Mouse (Mus musculus): Measurements from ENCODE around the gene Cutal.
"Not testable (repeated sequence)": the region's sequence is repeated elsewhere in the genome, so short reads cannot be mapped to it uniquely, and the experiment has no call there.

The Cutal gene

GRCm38 (mm10) chr2:34874271-34874670, at the start of gene Cutal:
Gene Cutal, plus strand, starts transcription at chr2:34874396.
- DNase-seq (ENCODE audit: low spot score in 2 of 2): no peak

GRCm38 (mm10) chr2:34825827-34826459, 48.3 kb upstream of the Cutal start, which contains the start of gene Fbxw2:
Gene Fbxw2, minus strand, starts transcription at chr2:34826311.
- DNase-seq (ENCODE audit: low spot score in 2 of 2): peak; percentile 90 to 93

- DNase-seq (ENCODE audit: low spot score in 2 of 2): no peak
Measured at GRCm38 (mm10) chr2:34826460-34827231, 47.5 kb upstream of the Cutal start.

GRCm38 (mm10) chr2:34827591-34827990, 46.6 kb upstream of the Cutal start:
- no peak for DNase-seq (ENCODE audit: low spot score in 2 of 2)

GRCm38 (mm10) chr2:34828026-34828425, 46.2 kb upstream of the Cutal start:
- no peak for DNase-seq (ENCODE audit: low spot score in 2 of 2)

- DNase-seq (ENCODE audit: low spot score in 2 of 2): not testable (repeated sequence)
Measured at GRCm38 (mm10) chr2:34830066-34830465, 44.1 kb upstream of the Cutal start.

- DNase-seq (ENCODE audit: low spot score in 2 of 2): not testable (repeated sequence)
Measured at GRCm38 (mm10) chr2:34832766-34833457, 41.3 kb upstream of the Cutal start, which contains the start of gene Gm34653. Gene Gm34653, plus strand, starts transcription at chr2:34833007.

- DNase-seq (ENCODE audit: low spot score in 2 of 2): no peak
Measured at GRCm38 (mm10) chr2:34833624-34834023, 40.6 kb upstream of the Cutal start.

DNA sequence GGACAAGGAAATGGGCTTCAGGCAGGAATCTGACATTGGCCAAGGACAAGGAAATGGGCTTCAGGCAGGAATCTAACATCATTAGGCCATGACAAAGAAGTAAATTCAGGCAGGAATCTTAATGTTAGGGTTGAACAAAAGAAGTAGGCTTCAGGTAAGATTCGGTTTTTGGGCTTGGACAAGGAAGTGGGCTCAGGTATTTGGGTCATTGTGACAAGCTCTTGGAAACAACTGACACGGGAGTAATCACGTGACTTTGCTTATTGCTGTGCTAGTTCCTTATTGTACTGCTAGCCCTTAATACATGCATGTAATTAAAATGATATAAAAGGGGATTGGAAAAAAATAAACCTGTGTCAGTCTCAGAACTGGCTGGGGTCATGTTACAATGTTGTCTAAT, 38.5 kb upstream of the Cutal start:
- no peak for DNase-seq (ENCODE audit: low spot score in 2 of 2)

- DNase-seq (ENCODE audit: low spot score in 2 of 2): not testable (repeated sequence)
Measured at GRCm38 (mm10) chr2:34840143-34840542, 34.1 kb upstream of the Cutal start.

- DNase-seq (ENCODE audit: low spot score in 2 of 2): peak; percentile 60 to 70
Measured at GRCm38 (mm10) chr2:34841706-34842105, 32.5 kb upstream of the Cutal start.

- DNase-seq (ENCODE audit: low spot score in 2 of 2): no peak
Measured at GRCm38 (mm10) chr2:34843211-34843939, 30.8 kb upstream of the Cutal start.

DNA sequence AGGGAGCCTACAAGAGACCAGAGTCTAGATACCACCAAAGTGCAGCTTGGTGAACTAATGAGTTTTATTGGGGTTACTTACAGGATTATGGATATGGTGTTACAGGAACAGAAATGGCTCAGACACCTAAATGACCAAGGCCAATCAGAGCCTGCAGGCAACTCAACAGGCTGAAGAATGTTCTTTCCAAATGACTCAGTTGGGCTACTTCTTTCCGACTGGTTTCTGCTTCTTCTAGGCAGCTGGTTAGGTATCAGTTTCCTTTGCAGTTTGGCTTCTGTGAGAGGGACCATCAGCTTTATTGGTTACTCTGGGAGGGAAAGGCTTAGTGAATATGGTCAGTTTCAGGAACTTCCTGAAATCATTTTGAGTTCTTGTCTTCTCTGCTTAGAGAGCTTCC, 26.5 kb upstream of the Cutal start:
- no peak for DNase-seq (ENCODE audit: low spot score in 2 of 2)

DNA sequence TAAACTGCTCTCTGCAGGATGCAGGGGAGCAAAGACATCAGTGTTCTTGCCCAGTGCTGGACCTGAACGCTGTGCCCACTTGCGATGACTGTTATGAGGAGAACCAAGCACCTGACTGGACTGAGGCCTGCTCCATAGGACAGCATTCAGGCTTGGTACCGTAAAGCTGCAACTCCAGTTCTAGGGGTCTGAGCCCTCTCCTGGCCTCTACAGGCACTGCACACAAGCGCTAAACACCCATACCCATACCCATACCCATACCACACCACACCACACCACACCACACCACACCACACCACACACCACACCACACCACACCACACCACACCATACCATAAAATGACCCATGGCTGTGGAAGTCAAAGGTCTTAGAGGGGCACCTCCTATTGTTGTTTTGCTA, 18.9 kb upstream of the Cutal start:
- no peak for DNase-seq (ENCODE audit: low spot score in 2 of 2)

DNA sequence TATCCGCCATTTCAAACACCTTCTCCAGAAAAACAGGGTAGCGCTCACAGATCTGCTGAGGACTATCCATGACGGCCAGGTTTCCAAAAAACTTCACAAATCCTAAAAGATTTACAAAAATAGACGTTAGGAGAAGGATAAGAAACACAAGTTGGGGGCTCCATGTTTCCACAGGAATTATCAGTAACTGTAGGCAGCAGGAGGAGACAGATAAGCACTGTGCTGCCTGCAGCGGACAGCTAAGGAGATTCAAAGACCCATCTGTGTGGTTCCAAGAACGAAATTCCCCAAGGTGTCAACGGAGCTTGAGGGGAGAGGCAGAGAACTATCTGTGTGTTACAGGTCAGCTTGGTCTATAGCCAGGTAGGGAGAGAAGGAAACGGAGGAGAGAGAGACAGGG, 16.5 kb upstream of the Cutal start:
- DNase-seq (ENCODE audit: low spot score in 2 of 2): no peak

DNA sequence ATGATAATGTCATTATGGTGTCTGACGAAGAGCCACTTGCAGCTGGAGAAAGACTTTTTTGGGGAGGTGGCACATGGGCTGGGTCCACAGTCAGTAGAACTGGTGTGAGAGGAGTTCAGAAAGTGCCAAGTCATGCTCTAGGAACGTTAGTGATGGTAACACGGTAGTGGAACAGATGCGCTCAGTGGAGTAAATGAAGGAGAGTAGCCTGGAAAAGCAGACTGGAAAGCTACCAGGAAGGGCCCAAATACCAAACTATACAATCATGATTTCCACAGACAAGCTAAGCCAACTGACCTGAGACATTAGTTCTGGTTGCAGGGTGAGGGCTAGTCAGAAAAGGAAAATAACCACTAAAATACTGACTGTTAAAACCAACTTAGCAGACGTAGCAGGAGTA, 4.5 kb upstream of the Cutal start:
- no peak for DNase-seq (ENCODE audit: low spot score in 2 of 2)

GRCm38 (mm10) chr2:34870520-34871474, 3.4 kb upstream of the Cutal start:
- peak; percentile 91 to 92 for DNase-seq (ENCODE audit: low spot score in 2 of 2)

- no peak for DNase-seq (ENCODE audit: low spot score in 2 of 2)
Measured at GRCm38 (mm10) chr2:34874816-34875345, 685 bp downstream of the Cutal start, which contains the start of gene Psmd5. Gene Psmd5, minus strand, starts transcription at chr2:34874968.

DNA sequence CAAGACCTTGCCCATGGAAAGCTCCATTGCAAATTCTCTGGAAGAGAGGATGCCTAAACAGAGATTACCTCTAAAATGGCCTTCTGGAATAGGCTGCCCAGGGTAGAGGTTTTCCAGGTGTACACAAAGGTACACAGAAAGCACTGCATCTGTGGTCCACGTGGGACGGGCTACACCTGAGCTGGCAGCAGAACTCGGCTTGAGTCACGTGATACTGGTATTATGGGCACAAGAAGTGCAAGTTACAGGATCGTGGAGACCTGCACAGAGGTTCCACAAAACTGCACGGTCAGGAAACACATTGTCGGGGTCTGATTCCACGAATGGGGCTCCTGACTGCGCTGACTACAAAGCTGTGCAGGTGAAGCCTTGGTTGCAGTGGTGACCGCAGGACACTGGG, 5.9 kb downstream of the Cutal start:
- DNase-seq (ENCODE audit: low spot score in 2 of 2): no peak

DNA sequence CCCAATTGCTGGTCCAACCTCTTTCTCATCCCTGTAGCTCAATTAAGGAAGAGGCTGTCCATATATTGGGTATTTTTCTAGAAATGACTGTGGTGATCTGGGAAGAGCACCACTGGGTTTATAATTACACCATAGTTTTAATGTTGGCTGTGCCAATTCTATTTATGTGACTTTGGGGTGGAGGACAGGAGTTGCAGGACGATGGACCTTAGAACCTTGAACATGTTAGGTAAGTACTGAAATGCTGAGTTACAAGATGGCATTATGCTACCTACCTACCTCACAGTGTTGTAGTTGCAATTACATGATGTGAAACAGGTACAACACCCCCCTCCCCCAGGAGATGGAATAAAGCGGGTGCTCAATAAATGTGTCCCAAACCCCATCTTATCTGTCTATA, 8.6 kb downstream of the Cutal start:
- no peak for DNase-seq (ENCODE audit: low spot score in 2 of 2)

Data from right cerebral cortex, postnatal 36 days (tissue).